Mouse (Mus musculus) heart, embryonic 11.5 days (tissue): Measurements from ENCODE around the gene Zfp36l1. TPM values are rescaled to one million over a fixed set of nuclear protein-coding genes. Genes with fewer than 3 reads are reported as not detected.

ENCODE experiments used
- ATAC-seq: fragments of 200-750 bp; cut with Nextera tagmentation; replicated peaks from 2 replicates; pipeline ENCODE4 v1.8.0; 2017; ENCODE audit warnings: moderate library complexity; ENCODE audit not compliant: insufficient number of reproducible peaks, low FRiP score, low TSS enrichment
- H3K27ac ChIP-seq: fragments of 300-500 bp; sonication (generic); 2 replicates; pipeline ENCODE4 v1.5.1; 2014; ENCODE audit warnings: mild to moderate bottlenecking, low read depth, low read length
- H3K27me3 ChIP-seq: fragments of 300-500 bp; sonication (generic); 2 replicates; pipeline ENCODE4 v1.6.1; 2014; ENCODE audit warnings: mild to moderate bottlenecking, low read length, mixed read lengths; ENCODE audit not compliant: control insufficient read depth, insufficient read depth
- H3K36me3 ChIP-seq: fragments of 300-500 bp; sonication (generic); 2 replicates; pipeline ENCODE4 v1.6.1; 2014; ENCODE audit warnings: mild to moderate bottlenecking, low read length, moderate library complexity, mixed read lengths; ENCODE audit not compliant: control insufficient read depth, insufficient read depth
- H3K4me1 ChIP-seq: fragments of 300-500 bp; sonication (generic); 2 replicates; pipeline ENCODE4 v1.6.1; 2014; ENCODE audit warnings: low read length; ENCODE audit not compliant: control insufficient read depth, insufficient read depth
- H3K4me2 ChIP-seq: fragments of 300-500 bp; sonication (generic); 2 replicates; pipeline ENCODE4 v1.6.1; 2014; ENCODE audit warnings: mild to moderate bottlenecking, moderate library complexity
- H3K4me3 ChIP-seq: fragments of 300-500 bp; sonication (generic); 2 replicates; pipeline ENCODE4 v1.5.1; 2014; ENCODE audit warnings: low read depth, low read length
- H3K9ac ChIP-seq: fragments of 300-500 bp; sonication (generic); 2 replicates; pipeline ENCODE4 v1.6.1; 2014; ENCODE audit warnings: mild to moderate bottlenecking, low read depth, low read length, moderate library complexity
- H3K9me3 ChIP-seq: fragments of 300-500 bp; sonication (generic); replicated peaks from 2 replicates; pipeline ENCODE4 v1.6.1; 2016; ENCODE audit warnings: low read length; ENCODE audit not compliant: control insufficient read depth
- WGBS: fragments of 180-500 bp; shearing (Covaris S2); extraction: QIAGEN DNeasy Blood & Tissue Kit; methylation state at CpG from one replicate; pipeline ENCODE4 v1.1.7; 2014; ENCODE audit not compliant: insufficient replicate concordance; 5-methylcytosine and 5-hydroxymethylcytosine counted together
- polyA plus RNA-seq: library from polyadenylated mRNA; unstranded; fragments of >200 nt; fragmentation: Nextera tagmentation; extraction: Ambion mirVana; gene quantifications from 2 replicates; pipeline ENCODE4 v1.2.1, GENCODE M21; 2014

Gene Zfp36l1
- polyA plus RNA-seq, 1 experiment from 2014 or later: 144 TPM

- Histone ChIP-seq H3K4me3 (no peak overlapping the region), H3K9ac (no peak overlapping the region), H3K4me2 (no peak overlapping the region), H3K27me3 (no peaks in the 10 kb centered on the region), H3K27ac (peak overlapping the region; percentile 85), H3K36me3 (no peaks in the 10 kb centered on the region), H3K4me1 (peaks cover 26% of the 10 kb centered on the region), H3K9me3 (no peaks in the 10 kb centered on the region)
- ATAC-seq: no peak
- WGBS: 67% methylated on average over 4 of the region's 4 CpGs
These were observed 30.1 kb downstream of the Zfp36l1 start for GRCm38 (mm10) chr12:80082730-80083129.

GRCm38 (mm10) chr12:80081440-80081839, 31.4 kb downstream of the Zfp36l1 start:
- H3K9me3 ChIP-seq: no peaks in the 10 kb centered on the region
- peaks cover 26% of the 10 kb centered on the region for H3K4me1 ChIP-seq
- no peak overlapping the region for H3K27ac ChIP-seq
- 83% methylated on average over 2 of the region's 2 CpGs for WGBS
- H3K9ac ChIP-seq: no peak overlapping the region
- no peak overlapping the region for H3K4me2 ChIP-seq
- no peak for ATAC-seq
- H3K36me3 ChIP-seq: no peaks in the 10 kb centered on the region
- no peak overlapping the region for H3K4me3 ChIP-seq
- no peaks in the 10 kb centered on the region for H3K27me3 ChIP-seq

DNA sequence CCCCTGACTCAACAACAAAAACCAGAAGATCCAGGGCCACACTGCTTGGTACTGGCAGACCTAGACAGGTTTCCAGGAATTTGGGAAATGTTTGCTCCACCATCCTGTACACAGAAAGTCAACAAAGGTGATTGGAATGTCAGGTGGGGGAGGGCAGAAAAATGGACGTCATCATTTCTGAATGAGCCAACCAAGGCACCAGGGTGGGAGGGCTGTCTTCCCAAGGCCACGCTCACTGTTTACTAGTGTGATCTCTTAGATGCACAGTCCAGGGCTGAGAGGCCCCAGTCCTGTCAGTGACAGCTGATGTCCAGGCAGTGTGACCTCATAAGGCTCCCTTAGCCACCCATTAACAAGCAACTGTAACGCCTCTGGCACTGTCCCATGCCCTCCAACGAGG, 32.9 kb downstream of the Zfp36l1 start:
- Histone ChIP-seq H3K27ac (no peak overlapping the region), H3K4me2 (no peak overlapping the region), H3K9ac (no peak overlapping the region), H3K27me3 (no peaks in the 10 kb centered on the region), H3K9me3 (no peaks in the 10 kb centered on the region), H3K36me3 (no peaks in the 10 kb centered on the region), H3K4me1 (peaks cover 22% of the 10 kb centered on the region), H3K4me3 (no peak overlapping the region)
- 66% methylated on average over 4 of the region's 4 CpGs for WGBS
- no peak for ATAC-seq

GRCm38 (mm10) chr12:80074331-80074730, 38.5 kb downstream of the Zfp36l1 start:
- Histone ChIP-seq H3K9ac (no peak overlapping the region), H3K4me3 (no peak overlapping the region), H3K9me3 (no peaks in the 10 kb centered on the region), H3K36me3 (no peaks in the 10 kb centered on the region), H3K27me3 (no peaks in the 10 kb centered on the region), H3K4me1 (no peaks in the 10 kb centered on the region), H3K27ac (no peak overlapping the region), H3K4me2 (no peak overlapping the region)
- WGBS: 67% methylated on average over 2 of the region's 2 CpGs
- ATAC-seq: no peak

- no peaks in the 10 kb centered on the region for H3K27me3 ChIP-seq
- WGBS: 71% methylated on average over 8 of the region's 8 CpGs
- no peaks in the 10 kb centered on the region for H3K4me1 ChIP-seq
- H3K9ac ChIP-seq: no peak overlapping the region
- H3K27ac ChIP-seq: no peak overlapping the region
- no peaks in the 10 kb centered on the region for H3K9me3 ChIP-seq
- H3K4me2 ChIP-seq: no peak overlapping the region
- ATAC-seq: no peak
- no peaks in the 10 kb centered on the region for H3K36me3 ChIP-seq
- no peak overlapping the region for H3K4me3 ChIP-seq
These were observed 42.1 kb downstream of the Zfp36l1 start for GRCm38 (mm10) chr12:80070534-80071287.

DNA sequence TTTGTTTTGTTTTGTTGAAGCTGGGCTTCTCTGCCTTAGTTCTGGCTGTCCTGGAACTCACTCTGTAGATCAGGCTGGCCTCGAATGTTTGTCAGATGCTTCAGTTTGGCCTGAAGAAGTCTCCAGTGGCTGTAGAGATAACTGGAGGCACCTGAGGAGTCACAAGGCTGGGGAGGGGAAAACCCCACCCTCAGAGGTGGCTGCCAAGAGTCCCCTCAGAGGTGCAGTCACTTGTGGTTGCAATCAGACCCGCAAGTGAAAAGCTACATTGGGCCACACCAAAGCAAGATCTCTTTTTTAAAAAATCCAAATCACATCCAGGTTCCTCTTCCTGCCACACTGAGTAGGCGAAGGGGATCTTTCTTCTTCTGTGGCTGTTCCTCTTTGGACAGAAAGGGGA, 43.8 kb downstream of the Zfp36l1 start:
- Histone ChIP-seq H3K4me2 (no peak overlapping the region), H3K27ac (no peak overlapping the region), H3K4me1 (peaks cover 8% of the 10 kb centered on the region; the same call in 1 of the 2 replicates), H3K27me3 (no peaks in the 10 kb centered on the region), H3K9ac (no peak overlapping the region), H3K9me3 (no peaks in the 10 kb centered on the region), H3K4me3 (no peak overlapping the region), H3K36me3 (no peaks in the 10 kb centered on the region)
- ATAC-seq: no peak
- 72% methylated on average over 3 of the region's 3 CpGs for WGBS

DNA sequence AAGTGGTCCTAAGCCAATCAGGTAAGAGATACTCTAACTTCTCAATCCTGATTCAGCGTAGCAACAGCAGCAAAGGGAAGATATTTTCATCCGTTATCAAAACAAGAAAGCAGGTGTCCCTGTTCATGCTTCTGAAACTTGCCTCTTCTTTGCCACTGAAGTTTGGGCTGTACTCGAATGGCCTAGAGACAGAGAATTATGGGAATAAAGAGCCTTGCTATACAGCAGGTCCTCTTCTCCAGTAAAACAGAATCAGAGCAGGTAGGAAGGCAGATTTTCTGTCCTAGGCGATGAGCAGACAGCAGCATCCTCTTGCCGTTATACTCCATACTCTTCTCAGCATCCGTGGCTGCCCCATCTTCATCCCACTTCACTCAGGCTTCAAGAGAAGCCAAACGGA, 44.8 kb downstream of the Zfp36l1 start:
- Histone ChIP-seq H3K9me3 (no peaks in the 10 kb centered on the region), H3K4me3 (no peak overlapping the region), H3K4me1 (peaks cover 18% of the 10 kb centered on the region), H3K36me3 (no peaks in the 10 kb centered on the region), H3K4me2 (no peak overlapping the region), H3K9ac (no peak overlapping the region), H3K27ac (no peak overlapping the region), H3K27me3 (no peaks in the 10 kb centered on the region)
- 71% methylated on average over 7 of the region's 7 CpGs for WGBS
- no peak for ATAC-seq

- Histone ChIP-seq H3K9me3 (no peaks in the 10 kb centered on the region), H3K4me1 (peaks cover 44% of the 10 kb centered on the region), H3K4me3 (no peak overlapping the region), H3K27ac (no peak overlapping the region), H3K36me3 (no peaks in the 10 kb centered on the region), H3K9ac (no peak overlapping the region), H3K4me2 (no peak overlapping the region), H3K27me3 (no peaks in the 10 kb centered on the region)
- ATAC-seq: no peak
- 80% methylated on average over 8 of the region's 8 CpGs for WGBS
These were observed 47.8 kb downstream of the Zfp36l1 start for GRCm38 (mm10) chr12:80065049-80065448.

DNA sequence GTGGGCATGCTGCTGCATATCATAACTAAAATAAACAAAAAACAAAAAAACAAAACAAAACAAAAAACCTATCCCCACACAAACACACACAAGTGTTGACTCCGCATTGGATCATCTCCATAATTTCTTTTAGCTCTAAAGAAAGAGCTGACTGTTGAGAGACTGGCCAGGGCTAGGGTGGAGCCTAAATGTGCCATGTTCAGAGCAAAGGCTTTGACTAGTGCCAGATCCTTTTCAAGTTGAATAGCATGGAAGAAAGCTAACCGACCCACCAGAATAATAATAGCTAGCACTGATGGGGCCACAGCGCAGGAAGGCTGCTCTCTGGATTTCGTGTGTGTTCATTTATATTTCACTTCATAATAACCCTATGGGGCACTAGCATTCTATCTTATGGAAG, 48.5 kb downstream of the Zfp36l1 start:
- H3K27me3 ChIP-seq: no peaks in the 10 kb centered on the region
- no peak overlapping the region for H3K27ac ChIP-seq
- H3K9ac ChIP-seq: no peak overlapping the region
- peaks cover 49% of the 10 kb centered on the region for H3K4me1 ChIP-seq
- H3K36me3 ChIP-seq: no peaks in the 10 kb centered on the region
- 66% methylated on average over 4 of the region's 4 CpGs for WGBS
- H3K4me2 ChIP-seq: no peak overlapping the region
- ATAC-seq: no peak
- no peaks in the 10 kb centered on the region for H3K9me3 ChIP-seq
- H3K4me3 ChIP-seq: no peak overlapping the region
